In the genomic region with DNA sequence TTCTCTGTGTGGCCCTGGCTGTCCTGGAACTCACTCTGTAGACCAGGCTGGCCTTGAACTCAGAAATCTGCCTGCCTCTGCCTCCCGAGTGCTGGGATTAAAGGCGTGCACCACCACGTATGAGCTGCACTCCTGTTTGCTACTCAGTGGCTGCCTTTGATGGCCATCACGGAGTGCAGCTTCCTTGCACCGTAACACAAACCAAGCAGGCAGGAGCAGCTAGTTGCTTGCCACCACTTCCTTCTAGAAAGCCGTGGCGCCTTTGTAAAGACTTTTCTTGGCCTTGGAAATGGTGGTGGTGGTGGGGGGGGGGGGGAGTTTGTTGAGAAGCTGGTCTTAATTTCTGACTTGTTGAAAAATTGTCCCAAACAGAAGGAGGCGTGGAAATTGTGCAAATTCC, we compare ENCODE assay signal across 12 mouse cellular contexts. TPM values are rescaled to one million over a fixed set of nuclear protein-coding genes. Genes with fewer than 3 reads are reported as not detected.
"Had no signal": no experiment of that assay in that cellular context is flagged by ENCODE, and none has a peak within 500 bp of the region (broad histone marks: within the 10 kb centered on the region; RNA-seq: fewer than 3 reads in every experiment).

No protein-coding gene starts in this region.

- H3K9me3 ChIP-seq: kidney, embryonic 15.5 days; limb, embryonic 10.5 days; liver, embryonic 13.5 days; lung, embryonic 15.5 days; midbrain, embryonic 12.5 days; stomach, embryonic 15.5 days had no signal

- H3K4me1 ChIP-seq: liver, embryonic 13.5 days; stomach, embryonic 15.5 days had no signal

- H3K27ac ChIP-seq: kidney, embryonic 15.5 days; left cerebral cortex, adult 2 months; limb, embryonic 10.5 days; liver, embryonic 13.5 days; lung, embryonic 15.5 days; midbrain, embryonic 12.5 days; stomach, embryonic 15.5 days had no signal

- H3K9ac ChIP-seq: kidney, embryonic 15.5 days; liver, embryonic 13.5 days; liver, postnatal 0 days; lung, embryonic 15.5 days; midbrain, embryonic 12.5 days; stomach, embryonic 15.5 days had no signal

- DNase-seq: kidney, postnatal 25 days; liver, embryonic 13.5 days; liver, postnatal 0 days; lung, postnatal 14 days; right cerebral cortex, postnatal 14 days had no signal

- ATAC-seq: liver, postnatal 0 days; midbrain, embryonic 16.5 days had no signal

- H3K4me2 ChIP-seq: kidney, embryonic 15.5 days; liver, embryonic 13.5 days; lung, embryonic 15.5 days; midbrain, embryonic 12.5 days; stomach, embryonic 15.5 days had no signal

- H3K27me3 ChIP-seq: kidney, embryonic 15.5 days; liver, embryonic 13.5 days; lung, embryonic 15.5 days; midbrain, embryonic 12.5 days; stomach, embryonic 15.5 days had no signal

- H3K4me3 ChIP-seq: kidney, embryonic 15.5 days; left cerebral cortex, adult 2 months; limb, embryonic 10.5 days; liver, embryonic 13.5 days; lung, embryonic 15.5 days; midbrain, embryonic 12.5 days; stomach, embryonic 15.5 days had no signal

- H3K36me3 ChIP-seq: kidney, embryonic 15.5 days; liver, embryonic 13.5 days; lung, embryonic 15.5 days; stomach, embryonic 15.5 days had no signal

RNA-seq across cellular contexts. Expression of a gene that starts 40.4 kb away (rescaled TPM):
- polyA plus RNA-seq: liver, embryonic 13.5 days; liver, postnatal 0 days had no signal
